Mouse (Mus musculus): ENCODE measurements around the gene Brinp2.

The Brinp2 gene

GRCm38 (mm10) chr1:158356051-158356461, at the start of gene Brinp2:
Gene Brinp2 (minus strand): TSS chr1:158356326.
- no peak for DNase-seq

GRCm38 (mm10) chr1:158400898-158401297, 44.8 kb upstream of the Brinp2 start:
- DNase-seq, result no peak

GRCm38 (mm10) chr1:158397058-158397457, 40.9 kb upstream of the Brinp2 start:
- DNase-seq, result no peak

GRCm38 (mm10) chr1:158390693-158391092, 34.6 kb upstream of the Brinp2 start:
- no peak for DNase-seq

- DNase-seq, result no peak
Observed at GRCm38 (mm10) chr1:158388995-158389394, 32.9 kb upstream of the Brinp2 start.

GRCm38 (mm10) chr1:158386781-158387180, 30.7 kb upstream of the Brinp2 start:
- DNase-seq, result no peak

- DNase-seq, result no peak
Observed at GRCm38 (mm10) chr1:158385311-158385710, 29.2 kb upstream of the Brinp2 start.

GRCm38 (mm10) chr1:158383210-158383609, 27.1 kb upstream of the Brinp2 start:
- no peak for DNase-seq

GRCm38 (mm10) chr1:158382277-158382676, 26.2 kb upstream of the Brinp2 start:
- no peak for DNase-seq

- no peak for DNase-seq
Observed at GRCm38 (mm10) chr1:158364461-158364860, 8.3 kb upstream of the Brinp2 start.

GRCm38 (mm10) chr1:158362292-158363101, 6.4 kb upstream of the Brinp2 start:
- no peak for DNase-seq

GRCm38 (mm10) chr1:158361964-158362291, 5.8 kb upstream of the Brinp2 start, which contains the start of gene Astn1:
Gene Astn1 (plus strand): TSS chr1:158362273.
- DNase-seq, result no peak

- no peak for DNase-seq
Observed at GRCm38 (mm10) chr1:158355177-158356050, 712 bp downstream of the Brinp2 start.

GRCm38 (mm10) chr1:158353656-158354371, 2.3 kb downstream of the Brinp2 start:
- DNase-seq, result no peak

GRCm38 (mm10) chr1:158343243-158343714, 12.8 kb downstream of the Brinp2 start:
- DNase-seq, result no peak

- DNase-seq, result no peak
Observed at GRCm38 (mm10) chr1:158328839-158329238, 27.3 kb downstream of the Brinp2 start.

- no peak for DNase-seq
Observed at GRCm38 (mm10) chr1:158328126-158328525, 28.0 kb downstream of the Brinp2 start.

GRCm38 (mm10) chr1:158323325-158323724, 32.8 kb downstream of the Brinp2 start:
- DNase-seq, result no peak

- no peak for DNase-seq
Observed at GRCm38 (mm10) chr1:158310426-158311156, 45.5 kb downstream of the Brinp2 start.

- DNase-seq, result no peak
Observed at GRCm38 (mm10) chr1:158297042-158297441, 59.1 kb downstream of the Brinp2 start.

- no peak for DNase-seq
Observed at GRCm38 (mm10) chr1:158296287-158296931, 59.7 kb downstream of the Brinp2 start.

- no peak for DNase-seq
Observed at GRCm38 (mm10) chr1:158295270-158295669, 60.9 kb downstream of the Brinp2 start.

All from thymus, postnatal 25 days (tissue).